Mouse (Mus musculus) kidney, postnatal 14 days (tissue): ENCODE data around the gene Xkr7.
A peak's percentile ranks its signal among the peaks of the same experiment; 100 is the strongest.

Experiments
- DNase-seq: peaks from one replicate; pipeline ENCODE4 v3.0.0; 2022; ENCODE audit warnings: mixed read lengths

Gene Xkr7

GRCm38 (mm10) chr2:153033545-153034230, 2.0 kb downstream of the Xkr7 start:
- DNase-seq = no peak

DNA sequence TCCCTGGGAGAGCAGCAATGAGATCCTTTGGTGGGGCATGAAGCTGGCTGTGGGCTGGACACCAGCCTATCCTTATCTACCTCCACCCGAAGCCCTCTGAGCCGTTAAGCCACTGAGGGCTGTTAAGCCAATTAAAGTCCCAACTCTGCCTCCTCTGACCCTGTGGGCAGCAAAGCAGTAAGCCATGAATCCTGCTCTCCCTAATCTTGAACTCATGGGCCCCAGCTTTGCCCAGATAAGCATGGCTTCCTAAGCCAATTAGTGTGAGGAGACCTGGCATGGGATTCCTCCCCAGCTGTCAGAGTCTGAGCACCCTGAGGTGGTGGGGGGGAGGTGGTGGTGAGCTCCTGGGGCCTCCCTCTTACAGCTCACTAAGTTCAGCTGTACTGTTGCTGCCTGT, 5.0 kb downstream of the Xkr7 start:
- no peak for DNase-seq

GRCm38 (mm10) chr2:153043886-153044285, 12.2 kb downstream of the Xkr7 start:
- no peak for DNase-seq

GRCm38 (mm10) chr2:153045884-153046299, 14.2 kb downstream of the Xkr7 start:
- DNase-seq = peak; percentile 31

- peak; percentile 39 for DNase-seq
Measured at GRCm38 (mm10) chr2:153047828-153048465, 16.3 kb downstream of the Xkr7 start.

DNA sequence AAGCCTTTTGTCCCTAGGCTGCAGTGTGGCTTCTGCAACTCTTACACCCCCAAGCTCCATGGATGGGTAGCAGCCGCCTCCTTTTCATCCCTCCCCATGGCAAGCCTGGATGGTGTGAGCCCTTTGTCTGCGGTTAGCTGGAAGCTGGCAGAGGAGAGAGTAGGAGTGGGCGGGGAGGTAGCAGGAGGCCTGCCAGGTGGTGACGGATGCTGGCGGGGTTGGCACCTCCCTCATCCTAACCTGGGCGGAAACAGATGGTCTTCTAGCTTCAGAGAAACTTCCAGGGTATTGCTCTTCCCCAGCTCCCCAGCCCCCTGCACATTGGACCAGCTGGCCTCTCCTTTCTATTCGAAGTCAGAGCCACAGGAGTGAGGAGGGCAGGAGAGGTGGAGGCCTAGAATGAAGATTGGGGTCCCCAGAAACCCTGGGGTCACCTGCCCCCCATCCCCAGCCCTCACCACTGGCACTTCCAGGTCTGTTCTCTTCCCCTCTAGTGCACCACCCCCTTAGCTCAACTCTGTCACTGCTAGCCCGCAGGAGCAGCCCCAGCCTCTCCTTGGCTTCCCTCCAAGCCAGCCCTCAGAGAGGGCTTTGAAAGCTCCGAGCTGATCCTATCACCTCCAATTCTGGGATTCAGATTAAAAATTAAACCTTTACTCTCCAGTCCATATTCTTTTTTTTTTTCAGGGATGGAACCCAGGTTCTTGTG, 17.8 kb downstream of the Xkr7 start:
- DNase-seq = no peak

- no peak for DNase-seq
Measured at GRCm38 (mm10) chr2:153049997-153050358, 18.3 kb downstream of the Xkr7 start.

- DNase-seq = no peak
Measured at GRCm38 (mm10) chr2:153051095-153051494, 19.4 kb downstream of the Xkr7 start.

DNA sequence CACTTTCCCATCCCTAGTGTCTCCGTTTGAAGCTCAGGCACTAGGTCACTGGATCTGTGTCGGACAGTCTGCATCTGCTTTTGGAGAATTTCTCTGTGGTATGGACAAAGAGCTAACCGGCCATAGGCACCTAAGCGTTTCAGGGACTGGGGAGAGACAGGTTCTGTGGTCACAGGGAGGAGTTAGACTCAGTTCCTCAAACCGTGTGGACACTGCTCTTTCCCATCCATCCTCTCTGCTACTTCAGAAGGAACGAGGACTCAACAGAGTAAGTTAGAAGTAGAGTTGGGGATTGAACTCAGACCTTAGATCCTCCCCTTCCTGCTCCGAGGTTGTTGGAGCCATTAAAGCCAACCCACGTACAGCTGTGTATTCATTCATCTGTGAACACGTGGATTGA, 19.9 kb downstream of the Xkr7 start:
- DNase-seq = no peak

DNA sequence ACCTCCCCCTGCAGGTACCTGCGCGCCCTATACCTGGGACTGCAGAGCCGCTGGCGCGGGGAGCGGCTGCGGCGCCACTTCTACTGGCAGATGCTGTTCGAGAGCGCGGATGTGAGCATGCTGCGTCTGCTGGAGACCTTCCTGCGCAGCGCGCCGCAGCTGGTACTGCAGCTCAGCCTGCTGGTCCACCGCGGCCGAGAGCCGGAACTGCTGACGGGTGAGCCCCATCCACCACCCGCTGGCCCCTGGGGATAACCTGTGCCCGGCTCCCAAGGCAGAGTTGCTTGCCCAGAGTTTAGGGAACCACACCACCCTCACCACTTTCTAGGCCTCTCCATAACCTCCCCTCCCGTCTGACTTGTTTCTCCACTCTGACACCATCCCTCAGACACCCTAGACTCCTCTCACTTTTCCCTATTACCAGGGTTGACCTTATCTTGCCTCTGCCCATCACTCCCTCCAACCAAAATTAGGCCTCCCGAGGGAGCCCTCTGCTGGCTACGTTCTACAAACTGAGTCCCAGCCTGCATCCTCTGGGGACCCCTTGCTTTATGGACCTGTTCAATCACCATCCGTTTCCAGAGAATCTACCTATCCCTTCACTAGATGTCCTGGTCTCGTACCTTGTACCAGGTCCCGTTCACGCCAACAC, 21.2 kb downstream of the Xkr7 start:
- DNase-seq = peak; percentile 20

DNA sequence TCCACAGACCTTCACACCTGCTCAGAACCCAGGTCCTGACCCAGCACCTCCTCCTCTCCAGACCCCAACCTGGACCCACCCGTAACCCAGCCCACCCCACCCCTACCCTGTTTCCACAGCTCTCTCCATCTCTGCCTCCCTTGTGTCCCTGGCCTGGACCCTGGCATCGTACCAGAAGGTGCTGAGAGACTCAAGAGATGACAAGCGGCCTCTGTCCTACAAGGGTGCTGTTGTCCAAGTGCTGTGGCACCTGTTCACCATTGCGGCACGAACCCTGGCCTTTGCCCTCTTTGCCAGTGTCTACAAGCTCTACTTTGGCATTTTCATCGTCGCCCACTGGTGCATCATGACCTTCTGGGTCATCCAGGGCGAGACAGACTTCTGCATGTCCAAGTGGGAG, 22.2 kb downstream of the Xkr7 start:
- no peak for DNase-seq

DNA sequence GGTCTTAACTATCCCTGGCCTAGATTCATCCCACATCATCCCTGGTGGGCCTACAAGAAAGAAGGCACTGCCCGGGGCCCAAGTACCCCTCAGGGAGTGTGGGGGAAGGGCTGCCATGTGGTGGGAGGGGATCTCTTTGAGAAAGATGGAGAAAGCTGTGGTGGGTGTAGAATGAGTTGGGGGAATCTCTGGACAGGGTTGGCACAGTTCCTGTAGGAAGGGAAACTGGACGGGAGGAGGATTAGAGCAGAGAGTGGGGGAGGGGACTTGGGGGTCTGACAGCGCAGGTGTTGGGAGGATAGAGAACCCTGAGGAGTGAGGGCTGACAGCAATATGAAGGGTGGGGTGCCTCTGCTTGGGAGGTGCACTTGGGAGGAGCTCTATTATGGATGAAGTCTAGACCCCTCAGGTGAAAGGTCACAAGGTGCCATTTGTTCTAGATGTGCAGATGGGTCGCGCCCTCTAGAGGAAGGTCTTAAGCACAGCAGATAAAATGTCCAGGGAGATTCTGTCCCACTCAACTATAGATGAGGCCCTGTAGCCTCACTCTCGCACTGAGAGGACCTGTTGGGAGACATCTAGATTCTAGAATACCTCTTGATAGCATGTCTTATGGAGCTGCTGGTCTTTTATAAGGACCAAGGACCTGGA, 23.7 kb downstream of the Xkr7 start:
- no peak for DNase-seq

- DNase-seq = no peak
Measured at GRCm38 (mm10) chr2:153058365-153058764, 26.7 kb downstream of the Xkr7 start.

DNA sequence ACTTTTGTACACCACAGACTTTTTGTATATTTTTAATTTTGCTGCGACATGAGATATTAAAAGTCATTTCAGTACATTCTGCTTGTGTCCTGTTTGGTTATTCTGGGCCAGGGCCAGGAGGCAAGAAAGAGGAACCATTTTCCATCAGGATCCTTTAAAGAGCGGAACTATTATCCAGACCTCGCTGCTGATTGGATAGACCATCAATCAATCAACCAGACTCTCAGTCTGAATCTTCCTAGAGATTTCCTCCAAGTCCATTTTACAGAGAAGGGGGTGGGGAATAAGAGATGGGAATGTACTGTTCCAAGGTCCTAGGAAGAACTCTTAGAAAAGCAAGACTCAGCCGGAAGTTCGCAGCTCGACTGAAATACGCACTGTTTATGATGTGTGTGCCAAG, 28.6 kb downstream of the Xkr7 start:
- no peak for DNase-seq

- no peak for DNase-seq
Measured at GRCm38 (mm10) chr2:153063394-153063793, 31.7 kb downstream of the Xkr7 start.

GRCm38 (mm10) chr2:153064190-153064970, 32.7 kb downstream of the Xkr7 start:
- DNase-seq = no peak

DNA sequence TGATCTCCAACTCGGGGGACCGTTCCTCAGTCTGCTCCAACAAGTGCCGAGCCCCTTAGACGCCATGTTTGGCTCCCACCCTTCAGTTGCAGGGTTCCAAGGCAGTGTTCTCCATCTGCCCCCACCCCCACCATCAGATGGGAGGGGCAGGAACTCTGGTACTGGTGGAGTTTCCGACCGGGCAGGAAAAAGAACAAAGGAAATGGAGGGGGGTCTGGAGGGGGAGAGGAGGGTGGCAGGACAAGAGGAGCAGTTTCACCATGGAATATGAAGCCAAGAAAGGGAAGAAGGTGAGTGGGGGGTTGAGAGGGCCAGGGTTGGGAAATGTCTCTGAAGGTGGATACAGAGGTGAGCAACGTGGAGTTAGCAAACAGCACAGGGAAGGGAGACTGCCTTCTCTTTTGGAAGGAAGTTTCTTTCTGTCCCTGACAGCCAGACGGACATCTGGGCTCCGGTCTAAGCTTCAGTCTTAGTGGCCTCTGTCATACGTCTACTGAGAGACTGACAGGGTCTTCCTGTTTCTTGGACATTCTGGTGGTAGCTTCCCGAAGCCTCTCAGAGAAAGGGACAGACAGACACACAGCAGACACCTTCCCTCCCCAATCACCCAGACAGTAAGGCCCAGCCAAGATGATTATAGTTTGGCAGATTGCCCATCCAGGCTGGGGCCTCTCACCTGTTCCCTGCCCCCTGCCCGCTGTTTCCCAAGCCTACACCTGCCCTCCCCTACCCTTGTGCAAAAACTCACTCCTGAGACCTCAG, 34.3 kb downstream of the Xkr7 start, which contains the start of gene Ccm2l:
Gene Ccm2l, plus strand, starts transcription at position 209 of the 762 bp plus-strand sequence.
- peak; percentile 79 for DNase-seq

- DNase-seq = no peak
Measured at GRCm38 (mm10) chr2:153066991-153067390, 35.3 kb downstream of the Xkr7 start.

DNA sequence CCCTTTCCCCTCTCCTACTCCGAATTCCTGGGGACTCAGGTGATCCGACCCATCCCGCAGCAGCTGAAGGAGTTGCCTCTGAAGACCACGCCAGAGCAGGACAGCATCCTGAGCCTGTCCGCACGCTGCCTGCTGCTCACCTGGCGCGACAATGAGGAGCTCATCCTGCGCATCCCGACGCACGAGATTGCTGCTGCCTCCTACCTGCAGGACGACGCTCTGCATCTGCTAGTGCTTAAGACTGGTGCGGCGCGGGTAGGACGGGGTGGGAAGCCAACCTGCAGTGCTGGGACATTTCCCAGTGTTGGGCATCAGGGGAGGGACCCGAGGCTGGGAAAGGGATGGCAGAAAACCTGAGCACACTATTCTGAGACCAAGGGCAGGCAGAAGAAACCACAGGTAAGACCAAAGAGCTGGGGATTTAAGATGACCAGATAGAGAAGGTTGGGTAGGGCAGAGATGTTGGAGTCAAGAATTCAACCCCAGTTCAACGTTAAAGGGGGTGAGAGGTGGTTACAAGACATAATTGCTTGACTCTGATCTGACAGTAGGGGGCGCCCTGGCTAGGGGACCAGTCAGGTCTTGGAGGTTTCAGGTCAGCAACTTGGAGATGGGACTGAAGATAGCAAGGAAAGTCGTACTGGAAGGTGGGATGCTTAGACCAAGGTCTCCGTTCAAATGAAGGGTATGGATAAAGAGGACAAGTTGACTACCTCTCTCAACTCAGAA, 39.3 kb downstream of the Xkr7 start:
- DNase-seq = no peak

GRCm38 (mm10) chr2:153071491-153072184, 40.0 kb downstream of the Xkr7 start:
- no peak for DNase-seq
